Mouse (Mus musculus) liver, adult 2 months (tissue): Measurements from ENCODE around the gene Ufc1.

Experiments
- CTCF ChIP-seq: fragments of 200-500 bp; IDR thresholded peaks from 2 replicates; pipeline ENCODE4 v1.5.1; 2011; ENCODE audit warnings: low read depth, low read length, control low read depth
- POLR2A ChIP-seq: fragments of 200-500 bp; IDR thresholded peaks from 2 replicates; pipeline ENCODE4 v1.6.1; 2011; ENCODE audit warnings: low read length, control low read depth; ENCODE audit not compliant: insufficient read depth; ENCODE audit errors: extremely low read depth

DNA sequence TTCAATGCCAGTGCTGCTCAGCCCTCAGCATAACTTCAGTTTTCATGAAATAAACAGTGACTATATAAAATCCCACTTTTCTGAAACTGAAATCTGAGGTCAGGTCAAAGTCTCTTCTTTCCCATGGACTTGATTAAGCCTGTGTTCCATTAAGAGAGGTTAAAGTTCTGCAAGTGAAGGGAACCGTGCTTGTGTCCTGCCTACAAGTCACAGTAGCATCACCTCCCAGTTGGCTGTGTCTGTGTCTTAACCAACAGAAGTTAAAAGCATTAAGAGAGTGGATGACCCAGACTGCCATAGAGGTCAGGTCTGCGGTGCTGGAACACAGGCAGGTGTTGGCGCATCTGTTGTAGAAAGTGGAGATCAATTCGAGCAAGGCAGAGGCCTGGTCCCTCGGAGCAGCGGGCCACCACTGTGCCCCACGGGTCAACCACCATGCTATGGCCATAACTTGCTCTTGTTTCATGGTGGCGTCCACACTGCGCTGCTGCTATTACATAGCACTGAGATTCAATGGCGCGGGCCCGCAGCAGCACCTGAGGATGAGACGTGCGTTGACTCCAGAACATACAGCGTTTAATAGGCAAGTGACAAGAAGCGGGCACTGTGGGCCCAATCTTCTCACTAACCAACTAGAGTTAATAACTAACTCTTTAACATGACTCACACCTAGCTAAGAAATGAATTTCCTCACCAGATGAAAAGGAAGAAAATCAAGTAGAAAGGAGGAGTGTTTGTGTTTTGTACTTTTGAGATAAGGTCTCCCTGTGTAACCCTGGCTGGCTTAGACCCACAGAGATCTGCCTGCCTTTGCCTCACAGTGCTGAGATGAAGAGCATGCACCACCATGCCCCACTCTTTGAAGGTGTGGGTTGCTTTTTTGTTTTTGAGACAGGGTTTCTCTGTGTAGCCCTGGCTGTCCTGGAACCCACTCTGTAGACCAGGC, 47.7 kb upstream of the Ufc1 start:
- TF ChIP-seq CTCF (no peak), POLR2A (no peak)
